Mouse (Mus musculus) embryonic facial prominence, embryonic 11.5 days (tissue): ENCODE data around the gene Vwa7. TPM values are rescaled to one million over a fixed set of nuclear protein-coding genes. Genes with fewer than 3 reads are reported as not detected.

ENCODE experiments used
- ATAC-seq: fragments of 200-750 bp; cut with Nextera tagmentation; replicated peaks from 2 replicates; pipeline ENCODE4 v1.8.0; 2017; ENCODE audit warnings: low read depth; ENCODE audit not compliant: insufficient number of reproducible peaks, low FRiP score, low TSS enrichment
- DNase-seq: peaks from one replicate; pipeline ENCODE4 v3.0.0-alpha.2; 2015; ENCODE audit warnings: low spot score
- H3K27ac ChIP-seq: fragments of 300-500 bp; sonication (generic); replicated peaks from 2 replicates; pipeline ENCODE4 v1.5.1; 2014; ENCODE audit warnings: mild to moderate bottlenecking, low read depth, low read length, control low read depth
- H3K27me3 ChIP-seq: fragments of 300-500 bp; sonication (generic); 2 replicates; pipeline ENCODE4 v1.6.1; 2014; ENCODE audit warnings: mild to moderate bottlenecking, low read length, moderate library complexity, mixed read lengths; ENCODE audit not compliant: control insufficient read depth, insufficient read depth
- H3K36me3 ChIP-seq: fragments of 300-500 bp; sonication (generic); replicated peaks from 2 replicates; pipeline ENCODE4 v1.6.1; 2014; ENCODE audit warnings: low read depth, mild to moderate bottlenecking, low read length, moderate library complexity, mixed read lengths; ENCODE audit not compliant: control insufficient read depth, insufficient read depth
- H3K4me1 ChIP-seq: fragments of 300-500 bp; sonication (generic); 2 replicates; pipeline ENCODE4 v1.6.1; 2014; ENCODE audit warnings: low read length, mixed read lengths; ENCODE audit not compliant: control insufficient read depth, insufficient read depth
- H3K4me2 ChIP-seq: fragments of 300-500 bp; sonication (generic); 2 replicates; pipeline ENCODE4 v1.6.1; 2014; ENCODE audit warnings: low read depth, mild to moderate bottlenecking, control low read depth, low read length, moderate library complexity
- H3K4me3 ChIP-seq: fragments of 300-500 bp; sonication (generic); 2 replicates; pipeline ENCODE4 v1.5.1; 2014; ENCODE audit warnings: low read depth, low read length, control low read depth
- H3K9ac ChIP-seq: fragments of 300-500 bp; sonication (generic); replicated peaks from 2 replicates; pipeline ENCODE4 v1.6.1; 2014; ENCODE audit warnings: mild to moderate bottlenecking, control low read depth, low read length
- H3K9me3 ChIP-seq: fragments of 300-500 bp; sonication (generic); replicated peaks from 2 replicates; pipeline ENCODE4 v1.6.1; 2016; ENCODE audit warnings: mild to moderate bottlenecking, low read length, inconsistent platforms, mixed read lengths; ENCODE audit not compliant: control insufficient read depth
- WGBS: fragments of 180-500 bp; shearing (Covaris S2); extraction: QIAGEN DNeasy Blood & Tissue Kit; methylation state at CpG from one replicate; pipeline ENCODE4 v1.1.7; 2014; 5-methylcytosine and 5-hydroxymethylcytosine counted together
- polyA plus RNA-seq: library from polyadenylated mRNA; unstranded; fragments of >200 nt; fragmentation: Nextera tagmentation; extraction: Ambion mirVana; gene quantifications from 2 replicates; pipeline ENCODE4 v1.2.1, GENCODE M21; 2014

Vwa7 gene
- polyA plus RNA-seq, 1 experiment from 2014 or later: 0.17 TPM

DNA sequence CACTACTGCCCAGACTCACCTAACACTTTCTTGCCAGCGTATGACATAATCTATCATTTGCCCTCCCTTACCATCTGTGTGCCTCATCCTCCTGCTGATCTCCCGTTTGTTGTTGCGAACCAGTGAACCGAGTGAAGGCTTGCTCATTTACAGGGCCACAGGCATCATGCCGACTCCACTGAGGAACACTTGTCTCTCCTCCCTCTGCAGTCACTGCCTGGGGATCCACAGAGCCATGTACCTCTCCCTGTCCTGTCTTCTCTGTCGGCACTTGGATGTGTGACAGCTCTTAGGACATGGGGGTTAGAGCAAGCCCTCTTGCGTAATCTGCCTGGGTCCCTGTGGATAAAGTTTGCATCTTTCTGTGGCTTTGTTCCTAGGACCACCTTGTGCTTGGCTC is 6.8 kb upstream of the Vwa7 start:
- Histone ChIP-seq H3K4me3 (no peak overlapping the region), H3K4me2 (no peak overlapping the region), H3K4me1 (no peaks in the 10 kb centered on the region), H3K27ac (no peak overlapping the region), H3K27me3 (no peaks in the 10 kb centered on the region), H3K36me3 (peaks cover 49% of the 10 kb centered on the region), H3K9me3 (no peaks in the 10 kb centered on the region), H3K9ac (no peak overlapping the region)
- ATAC-seq (no peak), DNase-seq (no peak)
- 89% methylated on average over 7 of the region's 7 CpGs for WGBS

DNA sequence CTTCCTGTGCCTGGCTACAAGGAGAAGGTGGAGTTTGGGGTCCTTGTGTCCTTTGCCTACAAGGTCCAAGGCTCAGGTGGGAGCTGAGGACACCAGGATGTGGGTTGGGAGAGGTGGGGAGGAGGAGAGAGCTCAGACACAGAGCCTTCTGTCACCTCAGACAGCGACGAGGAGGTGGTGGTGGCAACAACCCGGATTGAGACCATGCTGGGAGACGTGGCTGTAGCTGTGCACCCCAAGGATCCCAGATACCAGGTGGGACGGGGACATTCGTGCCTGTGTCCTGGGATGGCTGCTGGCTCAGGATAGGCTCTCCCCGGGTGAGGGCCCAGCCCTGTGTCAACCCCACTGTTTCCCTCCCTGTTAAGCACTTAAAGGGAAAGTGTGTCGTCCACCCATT is 4.9 kb upstream of the Vwa7 start:
- no peaks in the 10 kb centered on the region for H3K4me1 ChIP-seq
- H3K9me3 ChIP-seq: no peaks in the 10 kb centered on the region
- ATAC-seq: no peak
- no peak overlapping the region for H3K9ac ChIP-seq
- H3K27me3 ChIP-seq: no peaks in the 10 kb centered on the region
- no peak for DNase-seq
- H3K36me3 ChIP-seq: peaks cover 48% of the 10 kb centered on the region
- no peak overlapping the region for H3K4me3 ChIP-seq
- no peak overlapping the region for H3K4me2 ChIP-seq
- WGBS: 94% methylated on average over 8 of the region's 8 CpGs
- no peak overlapping the region for H3K27ac ChIP-seq

DNA sequence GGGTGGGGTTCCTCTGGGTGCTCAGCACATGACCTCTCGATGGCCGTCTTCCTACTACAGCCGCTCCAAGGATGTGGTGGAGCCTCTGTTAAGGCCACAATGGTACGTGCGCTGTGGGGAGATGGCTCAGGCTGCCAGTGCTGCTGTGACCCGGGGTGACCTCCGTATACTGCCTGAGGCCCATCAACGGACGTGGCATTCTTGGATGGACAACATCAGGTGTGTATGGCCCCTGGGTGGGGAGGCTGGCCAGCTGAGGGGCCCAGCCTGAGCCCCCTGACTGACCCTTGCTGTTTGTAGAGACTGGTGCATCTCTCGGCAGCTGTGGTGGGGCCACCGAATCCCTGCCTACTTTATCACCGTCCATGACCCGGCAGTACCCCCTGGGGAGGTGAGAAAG is 3.9 kb upstream of the Vwa7 start:
- Histone ChIP-seq H3K9me3 (no peaks in the 10 kb centered on the region), H3K36me3 (peaks cover 48% of the 10 kb centered on the region)
- 89% methylated on average over 13 of the region's 13 CpGs for WGBS

DNA sequence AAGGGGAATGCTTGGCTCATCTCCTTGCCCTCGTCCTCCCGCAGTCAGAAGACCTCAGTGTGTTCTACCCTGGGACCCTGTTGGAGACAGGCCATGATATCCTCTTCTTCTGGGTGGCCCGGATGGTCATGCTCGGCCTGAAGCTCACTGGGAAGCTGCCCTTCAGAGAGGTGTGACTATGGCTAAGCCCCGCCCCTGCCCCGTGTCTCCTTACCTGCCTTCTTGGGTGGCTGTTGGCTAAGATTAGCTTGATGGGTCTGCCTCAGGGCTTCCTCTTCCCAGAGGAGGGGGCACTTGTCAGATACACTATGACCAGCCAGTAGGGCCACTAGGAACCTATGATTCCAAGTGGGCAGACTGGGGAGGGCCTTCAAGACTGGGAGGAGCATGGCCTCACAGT is 3.2 kb upstream of the Vwa7 start:
- Histone ChIP-seq H3K9ac (no peak overlapping the region), H3K4me3 (no peak overlapping the region), H3K27me3 (no peaks in the 10 kb centered on the region), H3K36me3 (peaks cover 48% of the 10 kb centered on the region), H3K9me3 (no peaks in the 10 kb centered on the region), H3K4me1 (no peaks in the 10 kb centered on the region), H3K4me2 (no peak overlapping the region), H3K27ac (no peak overlapping the region)
- WGBS: 87% methylated on average over 6 of the region's 6 CpGs
- ATAC-seq (no peak), DNase-seq (no peak)

More for the DNA sequence above, 3.9 kb upstream of the Vwa7 start:
- no peak for ATAC-seq
- no peaks in the 10 kb centered on the region for H3K27me3 ChIP-seq
- no peaks in the 10 kb centered on the region for H3K4me1 ChIP-seq
- H3K4me3 ChIP-seq: no peak overlapping the region
- no peak overlapping the region for H3K9ac ChIP-seq
- no peak overlapping the region for H3K4me2 ChIP-seq
- no peak overlapping the region for H3K27ac ChIP-seq
- DNase-seq: no peak

DNA sequence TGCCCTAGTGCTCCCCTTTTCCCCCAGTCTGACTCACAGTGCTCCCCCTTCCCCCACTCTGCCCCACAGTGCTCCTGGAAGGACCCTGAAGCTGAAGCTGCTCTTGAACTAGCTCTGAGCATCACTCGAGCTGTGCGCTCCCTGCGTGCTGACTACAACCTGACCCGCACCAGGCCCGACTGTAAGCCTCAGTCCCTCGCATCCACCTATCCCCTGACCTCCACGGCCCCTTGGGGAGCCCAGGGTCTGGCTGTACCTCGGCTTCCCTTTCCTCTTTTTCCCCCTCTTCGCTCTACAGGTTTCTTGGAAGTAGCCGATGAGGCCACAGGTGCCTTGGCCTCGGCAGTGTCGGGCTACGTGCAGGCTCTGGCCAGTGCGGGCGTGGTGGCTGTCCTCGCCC is 1.1 kb upstream of the Vwa7 start:
- 90% methylated on average over 16 of the region's 16 CpGs for WGBS
- ATAC-seq (no peak), DNase-seq (no peak)
- H3K9me3 ChIP-seq: no peaks in the 10 kb centered on the region
- peaks cover 46% of the 10 kb centered on the region for H3K36me3 ChIP-seq
- no peak overlapping the region for H3K27ac ChIP-seq
- no peaks in the 10 kb centered on the region for H3K4me1 ChIP-seq
- H3K27me3 ChIP-seq: no peaks in the 10 kb centered on the region
- no peak overlapping the region for H3K9ac ChIP-seq
- H3K4me3 ChIP-seq: no peak overlapping the region
- no peak overlapping the region for H3K4me2 ChIP-seq

DNA sequence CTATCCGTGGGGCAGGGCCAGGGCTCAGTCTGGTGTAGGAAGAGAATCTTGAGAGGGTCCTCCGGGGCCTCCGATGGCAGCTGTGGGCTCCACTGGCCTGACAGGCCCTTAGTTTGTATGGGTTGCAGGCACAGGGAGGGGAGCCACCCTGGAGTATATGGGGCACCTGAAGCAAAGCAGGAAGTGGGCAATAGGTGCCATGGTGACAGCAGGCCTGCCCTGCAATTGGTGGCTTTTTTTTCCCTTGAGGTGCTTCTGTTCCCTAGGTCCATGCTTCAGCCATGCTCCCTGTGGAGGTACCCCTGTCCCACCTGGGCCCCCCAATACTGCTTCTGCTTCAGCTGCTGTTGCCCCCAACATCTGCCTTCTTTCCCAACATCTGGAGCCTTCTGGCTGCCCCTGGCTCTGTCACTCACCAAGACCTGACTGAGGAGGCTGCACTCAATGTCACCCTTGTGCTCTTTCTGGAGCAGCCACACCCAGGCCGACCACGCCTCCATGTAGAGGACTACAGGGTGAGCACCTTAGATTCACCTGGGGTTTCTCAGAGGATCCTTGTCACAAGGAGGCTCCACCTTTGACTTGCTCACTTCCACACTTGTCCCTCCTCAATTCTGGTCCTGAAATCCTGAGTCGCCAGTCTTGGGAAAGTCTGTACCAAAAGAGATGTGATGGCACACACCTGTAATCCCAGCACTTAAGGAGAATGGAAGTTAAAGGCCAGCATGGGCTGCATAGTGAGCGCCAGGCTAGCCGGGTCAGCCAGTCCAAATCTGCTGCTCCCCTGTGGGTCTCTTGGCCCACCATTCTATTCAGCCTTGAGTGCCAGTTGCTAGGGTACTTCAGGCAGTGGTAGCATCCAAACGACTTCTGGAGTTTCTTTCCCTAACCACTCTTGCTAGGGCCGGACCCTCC is 669 bp downstream of the Vwa7 start:
- Histone ChIP-seq H3K9ac (no peak overlapping the region), H3K9me3 (no peaks in the 10 kb centered on the region), H3K36me3 (peaks cover 28% of the 10 kb centered on the region), H3K4me1 (no peaks in the 10 kb centered on the region; the same call in none of the 2 replicates), H3K4me3 (no peak overlapping the region), H3K27ac (no peak overlapping the region), H3K4me2 (no peak overlapping the region), H3K27me3 (no peaks in the 10 kb centered on the region)
- no peak for ATAC-seq
- no peak for DNase-seq
- 79% methylated on average over 10 of the region's 10 CpGs for WGBS

DNA sequence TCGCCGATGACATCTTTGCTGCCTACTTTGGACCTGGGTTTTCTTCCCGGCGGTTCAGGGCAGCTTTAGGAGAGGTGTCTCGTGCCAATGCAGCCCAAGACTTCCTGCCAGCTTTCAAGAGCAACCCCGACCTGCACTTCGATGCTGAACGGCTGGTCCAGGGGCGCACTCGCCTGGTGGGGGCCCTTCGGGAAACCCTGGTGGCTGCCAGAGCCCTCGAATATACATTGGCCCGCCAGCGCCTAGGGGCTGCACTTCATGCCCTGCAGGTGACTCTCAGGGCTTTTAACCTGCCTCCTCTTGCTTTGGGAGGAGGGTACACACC is 1.3 kb downstream of the Vwa7 start:
- ATAC-seq: no peak

DNA sequence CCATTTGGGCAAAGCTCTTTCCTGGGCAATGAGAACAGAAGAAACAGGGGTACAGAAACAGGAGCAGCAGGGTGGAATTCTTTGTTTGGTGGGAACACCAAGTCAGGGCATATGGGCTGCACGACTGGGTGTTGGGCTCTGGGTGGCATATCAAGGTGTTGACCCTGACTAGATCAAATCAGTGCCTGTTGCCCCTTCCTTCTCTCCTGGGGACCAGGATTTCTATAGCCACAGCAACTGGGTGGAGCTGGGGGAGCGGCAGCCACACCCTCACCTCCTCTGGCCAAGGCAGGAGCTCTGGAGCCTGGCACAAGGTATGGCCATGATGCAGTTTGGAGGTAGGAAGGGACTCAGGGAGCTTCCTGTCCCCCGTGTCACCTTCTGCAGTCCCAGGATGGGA is 1.8 kb downstream of the Vwa7 start:
- Histone ChIP-seq H3K4me1 (no peaks in the 10 kb centered on the region; the same call in none of the 2 replicates), H3K4me3 (no peak overlapping the region), H3K36me3 (peaks cover 19% of the 10 kb centered on the region), H3K9ac (no peak overlapping the region), H3K27ac (no peak overlapping the region), H3K9me3 (no peaks in the 10 kb centered on the region), H3K27me3 (no peaks in the 10 kb centered on the region), H3K4me2 (no peak overlapping the region)
- 73% methylated on average over 3 of the region's 3 CpGs for WGBS
- DNase-seq (no peak), ATAC-seq (no peak)

More for the DNA sequence above, 1.3 kb downstream of the Vwa7 start:
- 74% methylated on average over 14 of the region's 14 CpGs for WGBS
- Histone ChIP-seq H3K36me3 (peaks cover 22% of the 10 kb centered on the region), H3K4me2 (no peak overlapping the region), H3K27me3 (no peaks in the 10 kb centered on the region), H3K27ac (no peak overlapping the region), H3K4me1 (no peaks in the 10 kb centered on the region; the same call in none of the 2 replicates), H3K4me3 (no peak overlapping the region), H3K9ac (no peak overlapping the region), H3K9me3 (no peaks in the 10 kb centered on the region)
- DNase-seq: no peak
